ENCODE assay signal across 17 mouse cellular contexts in genomic region chr14:57475057-57475456, GRCm38 (mm10). TPM values are rescaled to one million over a fixed set of nuclear protein-coding genes. Genes with fewer than 3 reads are reported as not detected.
A peak's percentile ranks its signal among the peaks of the same experiment; 100 is the strongest.
DNase-seq lines count a peak whose midpoint lies in the region; ATAC-seq and TF ChIP-seq lines count a peak whose summit lies in the region.
"Had no signal": no experiment of that assay in that cellular context is flagged by ENCODE, and none has a peak within 500 bp of the region (broad histone marks: within the 10 kb centered on the region; RNA-seq: fewer than 3 reads in every experiment).

No protein-coding gene starts in this region.

- no peak overlapping the region for H3K9ac ChIP-seq in hindbrain, postnatal 0 days (replicated peaks; ENCODE audit: low read length)
- H3K9ac ChIP-seq in kidney, embryonic 14.5 days (ENCODE audit: low read depth, low read length), result no peak overlapping the region
- H3K9ac ChIP-seq: heart, embryonic 13.5 days had no signal

- no peaks in the 10 kb centered on the region for H3K4me1 ChIP-seq in hindbrain, postnatal 0 days (ENCODE audit: insufficient read depth, low read length)
- H3K4me1 ChIP-seq in kidney, embryonic 14.5 days (ENCODE audit: control insufficient read depth, insufficient read depth, low read length), result no peaks in the 10 kb centered on the region

- H3K9me3 ChIP-seq in hindbrain, postnatal 0 days (ENCODE audit: low read length), result no peaks in the 10 kb centered on the region
- no peaks in the 10 kb centered on the region for H3K9me3 ChIP-seq in kidney, embryonic 14.5 days (ENCODE audit: control insufficient read depth, low read length)
- H3K9me3 ChIP-seq: heart, embryonic 13.5 days had no signal

- no peak for TF ChIP-seq CTCF in hindbrain, postnatal 0 days (IDR thresholded peaks at IDR 0.05; ENCODE audit: low read depth)

- H3K27ac ChIP-seq in hindbrain, postnatal 0 days, result no peak overlapping the region
- H3K27ac ChIP-seq in kidney, embryonic 14.5 days (ENCODE audit: low read depth, low read length), result no peak overlapping the region
- H3K27ac ChIP-seq: heart, embryonic 13.5 days; macrophage had no signal

- 88% methylated on average over 2 of the region's 2 CpGs for WGBS in hindbrain, postnatal 0 days
- WGBS in kidney, embryonic 14.5 days, result 85% methylated on average over 2 of the region's 2 CpGs

- DNase-seq in lung, postnatal 14 days, result peak; percentile 6
- DNase-seq in lung, postnatal 10 days, result no peak
- peak; percentile 20 to 41 for DNase-seq in frontal cortex, postnatal 25 days (ENCODE audit: low spot score in 2 of 2)
- DNase-seq in left cerebral cortex, postnatal 10 days (ENCODE audit: extremely low spot score in 1 of 2, low spot score in 2 of 2), result peak; percentile 59 to 65
- peak; percentile 85 for DNase-seq in telencephalon, adult 2 months (ENCODE audit: low read depth, low spot score)
- DNase-seq in hindbrain, postnatal 0 days (ENCODE audit: low spot score), result no peak
- no peak for DNase-seq in T-cell, adult 2 months (ENCODE audit: low spot score)
- DNase-seq: adrenal gland, adult 8-10 months; kidney, adult 2 months; midbrain, embryonic 14.5 days had no signal

- ATAC-seq in hindbrain, postnatal 0 days, result no peak
- no peak for ATAC-seq in kidney, embryonic 14.5 days (ENCODE audit: low FRiP score, low TSS enrichment)
- ATAC-seq: Patski had no signal

- H3K4me3 ChIP-seq in hindbrain, postnatal 0 days (ENCODE audit: low read length), result no peak overlapping the region
- H3K4me3 ChIP-seq in kidney, embryonic 14.5 days (ENCODE audit: low read length), result no peak overlapping the region
- H3K4me3 ChIP-seq: erythroblast, embryonic 14.5 days; heart, embryonic 13.5 days had no signal

- H3K36me3 ChIP-seq in hindbrain, postnatal 0 days (ENCODE audit: insufficient read depth, low read length), result peaks cover 6% of the 10 kb centered on the region; the same call in 1 of the 2 replicates
- no peaks in the 10 kb centered on the region for H3K36me3 ChIP-seq in kidney, embryonic 14.5 days (ENCODE audit: control insufficient read depth, insufficient read depth, low read length)
- H3K36me3 ChIP-seq: heart, embryonic 13.5 days had no signal

- no peaks in the 10 kb centered on the region for H3K27me3 ChIP-seq in hindbrain, postnatal 0 days (ENCODE audit: insufficient read depth, low read length)
- no peaks in the 10 kb centered on the region for H3K27me3 ChIP-seq in kidney, embryonic 14.5 days (ENCODE audit: control insufficient read depth, insufficient read depth, low read length)
- H3K27me3 ChIP-seq: heart, embryonic 13.5 days; Patski had no signal

- no peak overlapping the region for H3K4me2 ChIP-seq in hindbrain, postnatal 0 days (ENCODE audit: low read depth, low read length)
- no peak overlapping the region for H3K4me2 ChIP-seq in kidney, embryonic 14.5 days (replicated peaks; ENCODE audit: low read depth, low read length)
- H3K4me2 ChIP-seq: heart, embryonic 13.5 days; liver, embryonic 11.5 days had no signal

- intact Hi-C loops in left cerebral cortex, postnatal 10 days (cut with DNase I), result no loop called here

RNA-seq across cellular contexts. Expression of gene Il17d, which starts 49.5 kb away (rescaled TPM):
- total RNA-seq in left cerebral cortex, postnatal 10 days (2021), result 10 to 100 TPM; 12.5 to 14.8 TPM
- 35.5 and 35.8 TPM in 2 replicates for total RNA-seq in hindbrain, postnatal 0 days (2014; rRNA removed)
- 5.9 and 6.1 TPM in 2 replicates for polyA plus RNA-seq in hindbrain, postnatal 0 days (2015; fragmentation: Nextera tagmentation; extraction: Ambion mirVana)
- polyA plus RNA-seq in kidney, embryonic 14.5 days (2014; fragmentation: Nextera tagmentation; extraction: Ambion mirVana), result 1.2 and 2.5 TPM in 2 replicates
- total RNA-seq: common myeloid progenitor, adult 5-6 weeks had no signal
- polyA plus RNA-seq: erythroblast, embryonic 14.5 days; macrophage had no signal

RNA-seq across cellular contexts. Expression of gene Ift88, which starts 51.2 kb away (rescaled TPM):
- 10 to 100 TPM; 16.8 to 18.8 TPM for total RNA-seq in left cerebral cortex, postnatal 10 days (2021)
- 15.2 and 16.7 TPM in 2 replicates for total RNA-seq in hindbrain, postnatal 0 days (2014; rRNA removed)
- 16.3 and 18.4 TPM in 2 replicates for polyA plus RNA-seq in hindbrain, postnatal 0 days (2015; fragmentation: Nextera tagmentation; extraction: Ambion mirVana)
- polyA plus RNA-seq in kidney, embryonic 14.5 days (2014; fragmentation: Nextera tagmentation; extraction: Ambion mirVana), result 16.2 and 22.5 TPM in 2 replicates
- polyA plus RNA-seq: erythroblast, embryonic 14.5 days had no signal

Comparison
In these comparisons a context has a peak if more than half of its experiments do, and no peak if none do; other contexts are left out.
1. DNase-seq: peak in lung, postnatal 14 days (single experiment), frontal cortex, postnatal 25 days (2 of 2), left cerebral cortex, postnatal 10 days (2 of 2) and telencephalon, adult 2 months (single experiment); none in lung, postnatal 10 days (single experiment), hindbrain, postnatal 0 days (single experiment) and T-cell, adult 2 months (single experiment).